Mouse (Mus musculus) forebrain, embryonic 12.5 days (tissue): ENCODE measurements around the gene Matk. TPM values are rescaled to one million over a fixed set of nuclear protein-coding genes. Genes with fewer than 3 reads are reported as not detected.
A peak's percentile ranks its signal among the peaks of the same experiment; 100 is the strongest.

ENCODE experiments used
- ATAC-seq: fragments of 200-750 bp; cut with Nextera tagmentation; 2 replicates; pipeline ENCODE4 v1.8.0; 2017; ENCODE audit warnings: moderate TSS enrichment; ENCODE audit not compliant: low FRiP score
- H3K27ac ChIP-seq: fragments of 300-500 bp; sonication (generic); 2 replicates; pipeline ENCODE4 v1.5.1; 2016; ENCODE audit warnings: mild to moderate bottlenecking
- H3K27me3 ChIP-seq: fragments of 300-500 bp; sonication (generic); 2 replicates; pipeline ENCODE4 v1.6.1; 2016; ENCODE audit warnings: mild to moderate bottlenecking
- H3K36me3 ChIP-seq: fragments of 300-500 bp; sonication (generic); replicated peaks from 2 replicates; pipeline ENCODE4 v1.6.1; 2016; ENCODE audit warnings: mild to moderate bottlenecking
- H3K4me1 ChIP-seq: fragments of 300-500 bp; sonication (generic); 2 replicates; pipeline ENCODE4 v1.6.1; 2016
- H3K4me2 ChIP-seq: fragments of 300-500 bp; sonication (generic); 2 replicates; pipeline ENCODE4 v1.6.1; 2016; ENCODE audit warnings: mild to moderate bottlenecking, moderate library complexity
- H3K4me3 ChIP-seq: fragments of 300-500 bp; sonication (generic); replicated peaks from 2 replicates; pipeline ENCODE4 v1.5.1; 2016; ENCODE audit warnings: mild to moderate bottlenecking
- H3K9ac ChIP-seq: fragments of 300-500 bp; sonication (generic); 2 replicates; pipeline ENCODE4 v1.6.1; 2016; ENCODE audit warnings: mild to moderate bottlenecking
- H3K9me3 ChIP-seq: fragments of 300-500 bp; sonication (generic); 2 replicates; pipeline ENCODE4 v1.6.1; 2016
- WGBS: fragments of 180-500 bp; shearing (Covaris S2); methylation state at CpG from one replicate; pipeline ENCODE4 v1.1.7; 2016; 5-methylcytosine and 5-hydroxymethylcytosine counted together
- polyA plus RNA-seq: library from polyadenylated mRNA; unstranded; fragments of >200 nt; fragmentation: Nextera tagmentation; extraction: Ambion mirVana; gene quantifications from 2 replicates; pipeline ENCODE4 v1.2.1, GENCODE M21; 2016

The Matk gene
- polyA plus RNA-seq, 1 experiment from 2014 or later = 4.1 TPM

DNA sequence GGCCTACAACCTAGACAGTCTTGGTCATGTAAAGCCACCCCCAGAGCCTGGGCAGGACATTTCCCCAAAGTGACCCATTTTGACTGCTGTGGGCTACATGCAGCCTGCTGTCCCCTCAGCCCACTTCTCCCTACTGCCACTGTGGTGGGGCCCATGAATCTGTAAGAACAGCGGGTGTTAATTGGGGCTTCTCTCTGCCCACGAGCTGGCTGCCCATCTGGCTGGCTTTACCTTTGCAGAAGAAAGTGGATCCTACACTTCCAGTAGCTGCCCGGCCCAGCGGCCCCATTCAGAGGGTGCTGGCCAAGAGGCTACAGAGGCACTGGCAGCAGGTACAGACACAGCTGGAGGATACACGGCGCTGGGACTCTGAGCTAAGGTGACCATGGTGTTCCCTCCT, 7.6 kb upstream of the Matk start:
- no peak for ATAC-seq
- Histone ChIP-seq H3K36me3 (no peaks in the 10 kb centered on the region), H3K27ac (no peak overlapping the region), H3K9ac (no peak overlapping the region; the same call in 1 of the 2 replicates), H3K4me1 (peaks cover 7% of the 10 kb centered on the region; the same call in 1 of the 2 replicates), H3K4me2 (no peak overlapping the region), H3K4me3 (no peak overlapping the region), H3K9me3 (no peaks in the 10 kb centered on the region), H3K27me3 (peaks cover 37% of the 10 kb centered on the region)
- 84% methylated on average over 6 of the region's 6 CpGs for WGBS

GRCm38 (mm10) chr10:81247804-81248203, 4.9 kb upstream of the Matk start:
- no peak overlapping the region for H3K9ac ChIP-seq
- WGBS = 86% methylated on average over 2 of the region's 2 CpGs
- no peak overlapping the region for H3K4me2 ChIP-seq
- no peak for ATAC-seq
- H3K27me3 ChIP-seq = peaks cover 41% of the 10 kb centered on the region
- H3K4me3 ChIP-seq = no peak overlapping the region
- no peaks in the 10 kb centered on the region for H3K9me3 ChIP-seq
- no peak overlapping the region for H3K27ac ChIP-seq
- peaks cover 13% of the 10 kb centered on the region for H3K4me1 ChIP-seq
- H3K36me3 ChIP-seq = no peaks in the 10 kb centered on the region

GRCm38 (mm10) chr10:81249442-81249841, 3.3 kb upstream of the Matk start:
- no peak for ATAC-seq
- H3K27ac ChIP-seq = no peak overlapping the region
- 77% methylated on average over 8 of the region's 8 CpGs for WGBS
- peaks cover 42% of the 10 kb centered on the region for H3K27me3 ChIP-seq
- no peak overlapping the region for H3K4me2 ChIP-seq
- H3K4me3 ChIP-seq = no peak overlapping the region
- H3K36me3 ChIP-seq = no peaks in the 10 kb centered on the region
- H3K9ac ChIP-seq = no peak overlapping the region
- no peaks in the 10 kb centered on the region for H3K9me3 ChIP-seq
- peaks cover 15% of the 10 kb centered on the region for H3K4me1 ChIP-seq

DNA sequence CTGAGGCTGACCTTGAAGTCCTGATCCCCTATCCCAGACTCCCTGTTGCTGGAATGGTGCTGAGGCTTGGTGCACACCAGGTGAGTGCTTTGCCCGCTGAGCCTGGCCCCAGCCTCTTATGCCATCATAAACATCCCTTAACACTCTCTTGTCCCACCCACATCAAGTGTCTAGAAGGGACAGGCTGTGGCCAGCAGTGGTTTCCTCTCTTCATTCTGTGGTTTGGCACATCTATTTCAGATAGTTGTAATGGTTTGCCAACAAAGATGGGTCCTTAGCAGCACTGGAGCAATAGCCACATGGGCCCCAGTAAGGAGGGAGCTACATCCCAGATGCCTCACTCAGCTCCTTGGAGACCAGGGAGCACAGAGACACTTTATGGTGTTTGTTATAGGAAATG, 2.2 kb downstream of the Matk start:
- Histone ChIP-seq H3K27ac (no peak overlapping the region), H3K27me3 (peaks cover 91% of the 10 kb centered on the region), H3K9ac (no peak overlapping the region), H3K4me2 (no peak overlapping the region), H3K36me3 (no peaks in the 10 kb centered on the region), H3K9me3 (no peaks in the 10 kb centered on the region), H3K4me1 (peaks cover 29% of the 10 kb centered on the region), H3K4me3 (no peak overlapping the region)
- 59% methylated on average over 1 of the region's 1 CpGs for WGBS
- no peak for ATAC-seq

DNA sequence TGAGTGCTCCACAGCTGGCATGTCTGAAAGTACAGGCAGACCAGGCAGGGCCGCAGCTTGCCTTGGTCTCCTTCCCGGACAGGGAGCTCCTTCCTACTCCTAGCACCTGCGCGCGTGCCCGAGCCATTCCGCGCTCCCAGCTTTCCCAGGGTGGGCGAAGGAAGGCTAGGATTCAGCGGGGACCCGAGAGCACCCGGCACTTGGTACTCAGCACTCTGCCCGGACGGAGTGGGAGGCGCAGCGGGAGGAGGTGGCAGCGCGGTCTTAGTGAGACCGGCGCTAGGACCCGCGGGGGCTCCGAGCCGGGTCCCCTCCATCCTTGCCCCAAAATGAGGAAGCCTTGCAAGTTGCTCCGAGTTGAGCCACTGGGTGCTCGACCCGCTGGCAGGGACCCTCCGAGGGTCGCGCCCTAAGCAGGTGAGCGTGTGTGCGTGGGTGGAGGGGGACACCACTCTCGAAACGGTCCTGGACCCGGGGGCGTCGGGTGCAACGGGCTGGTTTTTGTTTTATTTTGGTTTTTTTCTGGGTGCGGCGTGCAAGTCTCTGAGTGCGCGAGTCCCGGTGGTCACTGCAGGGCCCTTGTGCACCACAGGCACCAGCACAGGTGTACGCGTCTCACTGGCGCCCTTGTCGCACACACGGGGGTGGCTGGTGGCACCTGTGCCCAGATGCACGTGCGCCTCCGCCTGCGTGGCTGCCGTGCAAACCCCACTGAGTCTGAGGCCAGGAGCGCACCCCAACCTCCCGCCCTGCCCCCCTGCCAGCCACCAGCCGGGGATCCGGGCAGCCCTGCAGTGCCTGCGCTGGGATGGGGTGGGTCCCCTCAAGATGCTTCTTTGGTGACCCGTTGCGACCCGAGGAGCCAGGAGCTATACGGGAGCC, 4.7 kb downstream of the Matk start:
- Histone ChIP-seq H3K36me3 (peaks cover 13% of the 10 kb centered on the region), H3K4me3 (peak overlapping the region; percentile 48), H3K9ac (peak overlapping the region; percentile 61), H3K4me2 (peak overlapping the region; percentile 81), H3K9me3 (no peaks in the 10 kb centered on the region; the same call in 1 of the 2 replicates), H3K4me1 (peaks cover 30% of the 10 kb centered on the region), H3K27ac (no peak overlapping the region), H3K27me3 (peaks cover 76% of the 10 kb centered on the region)
- 1% methylated on average over 62 of the region's 62 CpGs for WGBS
- no peak; the same call in 1 of the 2 replicates for ATAC-seq

- H3K4me3 ChIP-seq = no peak overlapping the region
- 56% methylated on average over 21 of the region's 21 CpGs for WGBS
- no peak overlapping the region for H3K27ac ChIP-seq
- H3K27me3 ChIP-seq = peaks cover 57% of the 10 kb centered on the region
- ATAC-seq = no peak
- H3K36me3 ChIP-seq = peaks cover 33% of the 10 kb centered on the region
- H3K4me2 ChIP-seq = no peak overlapping the region
- no peaks in the 10 kb centered on the region; the same call in 1 of the 2 replicates for H3K9me3 ChIP-seq
- H3K9ac ChIP-seq = peak overlapping the region; percentile 29; the same call in 1 of the 2 replicates
- H3K4me1 ChIP-seq = peaks cover 24% of the 10 kb centered on the region
Observed at GRCm38 (mm10) chr10:81259225-81259884, 6.6 kb downstream of the Matk start.

- Histone ChIP-seq H3K9ac (no peak overlapping the region), H3K27me3 (peaks cover 43% of the 10 kb centered on the region), H3K27ac (no peak overlapping the region), H3K9me3 (no peaks in the 10 kb centered on the region; the same call in 1 of the 2 replicates), H3K4me2 (no peak overlapping the region), H3K4me3 (no peak overlapping the region), H3K36me3 (peaks cover 45% of the 10 kb centered on the region), H3K4me1 (peaks cover 33% of the 10 kb centered on the region)
- ATAC-seq = no peak
- WGBS = 94% methylated on average over 4 of the region's 4 CpGs
Observed at GRCm38 (mm10) chr10:81261025-81261424, 8.3 kb downstream of the Matk start.

GRCm38 (mm10) chr10:81265540-81265939, 12.8 kb downstream of the Matk start:
- peak overlapping the region; percentile 69 for H3K4me2 ChIP-seq
- no peak overlapping the region for H3K9ac ChIP-seq
- H3K27ac ChIP-seq = no peak overlapping the region
- peak; percentile 6; the same call in 1 of the 2 replicates for ATAC-seq
- WGBS = 94% methylated on average over 8 of the region's 8 CpGs
- H3K36me3 ChIP-seq = peaks cover 46% of the 10 kb centered on the region
- peak overlapping the region; percentile 67 for H3K4me3 ChIP-seq
- no peaks in the 10 kb centered on the region; the same call in 1 of the 2 replicates for H3K27me3 ChIP-seq
- no peaks in the 10 kb centered on the region; the same call in 1 of the 2 replicates for H3K9me3 ChIP-seq
- peaks cover 19% of the 10 kb centered on the region for H3K4me1 ChIP-seq

- WGBS = under 1% methylated on average over 48 of the region's 48 CpGs
- Histone ChIP-seq H3K4me2 (peak within 1 kb of the TSS; percentile 69), H3K27ac (peak within 1 kb of the TSS; percentile 78), H3K36me3 (peaks cover 46% of the 10 kb centered on the region), H3K27me3 (no peaks in the 10 kb centered on the region), H3K9ac (peak within 1 kb of the TSS; percentile 68), H3K4me1 (peaks cover 19% of the 10 kb centered on the region), H3K4me3 (peak within 1 kb of the TSS; percentile 67), H3K9me3 (no peaks in the 10 kb centered on the region)
- ATAC-seq = peak; percentile 94
Observed at GRCm38 (mm10) chr10:81266211-81267105, 13.7 kb downstream of the Matk start, which contains the start of the genes Mrpl54 and Apba3. Mrpl54 (minus strand) TSS chr10:81266934. Apba3 (plus strand) TSS chr10:81266960.

- Histone ChIP-seq H3K9ac (peak overlapping the region; percentile 69), H3K9me3 (no peaks in the 10 kb centered on the region), H3K27me3 (no peaks in the 10 kb centered on the region), H3K4me3 (peak overlapping the region; percentile 51), H3K36me3 (peaks cover 51% of the 10 kb centered on the region), H3K4me2 (peak overlapping the region; percentile 53), H3K27ac (no peak overlapping the region), H3K4me1 (peaks cover 19% of the 10 kb centered on the region)
- ATAC-seq = peak; percentile 53
- 7% methylated on average over 23 of the region's 23 CpGs for WGBS
Observed at GRCm38 (mm10) chr10:81268056-81268455, 15.3 kb downstream of the Matk start.

DNA sequence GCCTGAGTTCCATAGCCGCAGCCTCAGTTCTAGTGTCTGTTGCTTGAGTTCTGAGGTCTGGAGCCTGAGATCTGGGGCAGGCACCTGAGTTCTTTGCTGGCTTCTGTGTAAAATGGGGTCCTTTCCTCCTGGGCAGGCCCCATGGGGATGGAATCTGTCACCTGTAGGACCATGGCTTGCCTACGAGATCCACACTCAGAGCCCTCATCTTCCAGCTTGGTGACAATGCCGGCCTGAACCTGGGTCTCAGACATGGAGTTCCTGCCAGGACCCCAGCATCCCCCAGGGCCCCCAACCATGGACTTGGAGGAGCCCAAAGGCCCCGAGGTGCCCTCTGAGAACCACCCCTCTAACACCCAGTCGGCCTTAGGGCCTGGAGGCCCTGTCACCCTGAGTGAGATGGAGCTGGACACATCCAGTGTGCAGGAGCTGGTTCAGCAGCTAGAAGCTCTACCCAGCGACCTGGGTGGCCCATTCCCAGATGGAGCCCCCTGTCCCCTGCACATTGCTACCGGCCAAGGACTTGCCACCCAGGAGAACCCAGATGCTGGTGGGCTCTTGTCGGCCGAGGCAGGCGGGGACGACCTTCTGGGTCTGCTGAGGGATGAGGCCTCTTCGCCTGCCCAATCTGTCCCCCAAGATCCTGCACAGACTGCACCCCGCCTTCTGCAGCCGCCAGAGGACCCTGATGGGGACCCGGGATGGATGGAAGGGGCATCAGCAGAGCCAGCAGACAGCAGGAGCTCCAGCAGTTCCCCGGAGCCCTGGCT, 16.1 kb downstream of the Matk start:
- no peaks in the 10 kb centered on the region for H3K9me3 ChIP-seq
- H3K36me3 ChIP-seq = peaks cover 51% of the 10 kb centered on the region
- peak overlapping the region; percentile 51 for H3K4me3 ChIP-seq
- ATAC-seq = no peak
- H3K4me1 ChIP-seq = peaks cover 19% of the 10 kb centered on the region
- H3K27ac ChIP-seq = no peak overlapping the region
- H3K9ac ChIP-seq = peak overlapping the region; percentile 69
- WGBS = 85% methylated on average over 16 of the region's 16 CpGs
- H3K27me3 ChIP-seq = no peaks in the 10 kb centered on the region
- H3K4me2 ChIP-seq = peak overlapping the region; percentile 53
